Mouse (Mus musculus) kidney, adult 2 months (tissue): ENCODE results near the gene Cngb1.

ENCODE experiments used
- CTCF ChIP-seq: fragments of 200-500 bp; conservative IDR thresholded peaks from 2 replicates; pipeline ENCODE4 v1.5.1; 2011; ENCODE audit warnings: low read depth, mild to moderate bottlenecking, control low read depth, low read length, moderate library complexity, mixed read lengths; ENCODE audit not compliant: insufficient read depth, insufficient read length
- POLR2A ChIP-seq: fragments of 200-500 bp; IDR thresholded peaks from one replicate; pipeline ENCODE4 v1.6.1; 2011; ENCODE audit warnings: low read depth, low read length, control low read depth

DNA sequence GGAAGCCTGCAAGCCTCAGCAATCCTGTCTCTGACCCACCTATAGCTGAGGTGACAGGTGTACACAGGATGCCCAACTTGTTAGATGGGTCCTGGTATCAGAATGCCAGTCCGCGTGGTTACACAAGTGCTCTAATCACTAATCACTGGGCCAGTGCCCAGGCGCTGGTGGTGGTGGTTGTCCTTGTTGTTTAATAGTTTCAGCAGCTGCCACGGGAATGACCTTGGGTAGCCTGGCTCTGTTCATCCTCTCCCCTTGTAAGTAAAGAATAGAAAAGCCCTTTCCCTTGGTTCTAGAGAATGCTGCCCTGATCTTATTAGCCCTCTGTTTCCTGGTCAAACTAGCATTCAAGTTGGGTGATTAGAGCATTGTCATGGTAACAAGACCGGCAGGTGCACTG, 35.3 kb upstream of the Cngb1 start:
- no peak for TF ChIP-seq POLR2A
- TF ChIP-seq CTCF, result no peak
